Mouse (Mus musculus) urinary bladder, postnatal 4 days (tissue): ENCODE measurements around the gene Kcnt1.

Experiments
- DNase-seq, 2 experiments: peaks; one replicate each; pipeline ENCODE4 v3.0.0; 2021 to 2022; ENCODE audit warnings: low spot score in 2 of 2

Gene Kcnt1

DNA sequence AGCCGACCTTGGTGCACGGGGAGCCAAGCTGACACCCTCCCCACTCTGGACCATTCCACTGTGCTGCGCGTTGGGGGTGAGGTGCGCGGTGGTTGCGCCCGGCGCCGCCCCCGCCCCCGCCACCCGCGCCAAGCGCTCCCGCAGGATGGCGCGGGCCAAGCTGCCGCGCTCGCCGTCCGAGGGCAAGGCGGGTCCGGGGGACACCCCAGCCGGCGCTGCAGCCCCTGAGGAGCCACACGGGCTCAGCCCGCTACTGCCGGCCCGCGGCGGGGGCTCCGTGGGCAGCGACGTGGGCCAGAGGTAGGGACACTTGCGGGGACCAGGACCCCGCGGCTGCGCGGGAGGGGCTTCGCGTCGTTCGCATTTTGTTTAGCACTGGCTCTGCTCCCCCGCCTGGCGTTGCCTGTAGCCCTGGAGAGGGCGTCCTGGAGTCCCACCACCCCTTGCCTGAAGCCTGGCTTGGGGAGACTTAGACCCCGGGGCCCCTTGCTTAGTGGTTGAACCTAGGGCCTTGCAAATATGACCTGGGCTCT is 14.3 kb downstream of the Kcnt1 start:
- no peak for DNase-seq

DNA sequence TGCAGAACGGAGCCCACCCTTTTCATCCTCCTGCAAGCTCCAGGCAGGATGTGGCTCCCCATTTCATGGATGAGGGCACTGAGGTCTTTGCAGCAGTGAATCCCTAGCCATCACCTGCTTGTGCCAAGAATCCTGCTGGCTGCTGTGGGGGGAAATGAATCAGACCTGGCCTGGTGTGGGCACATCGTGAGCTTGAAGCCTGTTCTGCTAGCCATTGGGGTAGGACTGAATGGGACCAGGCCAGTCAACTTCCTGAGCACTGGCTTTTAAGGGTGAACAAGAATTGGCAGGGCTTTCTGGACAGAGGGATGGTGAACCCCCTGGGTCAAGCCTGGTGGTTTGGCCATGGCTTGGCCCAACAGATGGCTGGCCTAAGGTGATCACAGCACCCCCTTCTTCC is 15.0 kb downstream of the Kcnt1 start:
- no peak for DNase-seq

DNA sequence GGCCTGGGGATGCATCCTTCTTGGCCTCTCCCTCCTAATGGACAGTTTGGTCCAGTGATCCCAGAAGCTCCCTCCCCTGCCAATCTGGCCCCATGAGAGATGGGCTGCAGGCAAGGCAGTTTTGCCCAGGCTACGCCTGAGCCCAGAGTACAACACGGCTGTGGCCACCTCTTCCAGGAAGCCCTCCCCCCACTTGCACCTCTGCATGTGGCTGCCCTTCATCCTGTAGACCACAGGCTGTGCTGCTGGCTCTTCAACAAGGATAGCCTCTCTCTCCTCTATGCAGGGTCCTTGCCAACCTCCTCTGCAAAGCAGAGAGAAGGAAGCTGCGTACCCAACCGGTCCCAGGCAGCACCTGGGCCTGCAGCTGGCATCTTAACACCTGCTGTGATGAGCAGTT is 15.5 kb downstream of the Kcnt1 start:
- DNase-seq: no peak

DNA sequence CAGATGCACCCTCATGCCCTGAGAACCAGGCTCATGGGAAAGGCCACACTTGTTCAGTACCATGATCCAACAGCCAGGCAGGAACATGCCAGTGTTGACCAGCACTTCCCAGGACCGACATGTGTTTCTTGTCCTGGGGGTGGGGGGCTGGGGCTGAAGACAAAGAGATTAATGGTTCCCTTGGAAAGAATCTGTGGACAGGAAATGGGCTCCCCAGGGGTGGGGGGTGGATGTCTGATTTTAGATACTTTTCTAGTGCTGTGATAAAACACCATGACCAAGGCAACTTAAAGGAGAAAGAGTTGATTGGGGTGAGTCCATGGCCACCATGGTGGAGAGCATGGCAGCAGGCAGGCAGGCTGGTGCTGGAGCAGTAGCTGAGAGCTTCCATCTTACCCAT is 18.7 kb downstream of the Kcnt1 start:
- no peak for DNase-seq

DNA sequence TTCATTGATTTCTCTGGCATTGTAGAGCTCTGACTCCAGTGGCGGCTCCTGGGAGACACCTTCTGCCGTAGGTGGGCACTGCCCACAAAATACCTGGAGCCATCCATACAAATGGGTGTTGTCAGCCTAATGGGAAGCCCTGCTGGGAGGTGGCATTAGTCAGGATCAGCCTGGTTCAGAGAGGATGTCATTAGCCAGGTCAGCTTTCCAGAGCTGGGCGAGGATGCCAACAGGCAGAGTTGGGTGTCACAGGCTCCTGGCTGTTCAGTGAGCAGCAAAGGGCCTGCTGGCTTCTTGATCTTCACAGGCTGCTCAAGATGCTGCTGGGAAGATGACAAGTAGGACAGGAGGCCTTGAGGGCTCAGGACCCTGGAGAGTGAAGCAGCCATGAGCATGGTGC is 21.2 kb downstream of the Kcnt1 start:
- DNase-seq: no peak

DNA sequence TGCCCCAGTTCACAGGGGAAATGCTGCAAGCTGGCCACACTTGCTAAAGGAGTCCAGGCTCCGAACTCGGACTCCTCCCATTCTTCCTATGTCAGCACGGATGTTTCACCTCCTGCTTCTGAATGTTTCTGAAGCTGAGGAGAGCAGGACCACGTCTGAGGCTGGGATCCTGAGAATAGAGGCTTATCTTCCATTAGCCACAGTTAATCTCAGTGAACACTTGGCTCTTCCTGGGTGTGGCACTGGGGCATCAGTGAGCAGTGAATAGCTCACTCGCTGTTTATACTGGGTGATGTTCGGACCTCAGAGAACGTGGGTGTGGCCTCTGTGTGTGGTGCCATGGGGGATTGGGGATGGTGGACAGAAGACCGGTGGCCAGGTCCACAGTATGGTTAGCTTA is 23.7 kb downstream of the Kcnt1 start:
- no peak for DNase-seq

DNA sequence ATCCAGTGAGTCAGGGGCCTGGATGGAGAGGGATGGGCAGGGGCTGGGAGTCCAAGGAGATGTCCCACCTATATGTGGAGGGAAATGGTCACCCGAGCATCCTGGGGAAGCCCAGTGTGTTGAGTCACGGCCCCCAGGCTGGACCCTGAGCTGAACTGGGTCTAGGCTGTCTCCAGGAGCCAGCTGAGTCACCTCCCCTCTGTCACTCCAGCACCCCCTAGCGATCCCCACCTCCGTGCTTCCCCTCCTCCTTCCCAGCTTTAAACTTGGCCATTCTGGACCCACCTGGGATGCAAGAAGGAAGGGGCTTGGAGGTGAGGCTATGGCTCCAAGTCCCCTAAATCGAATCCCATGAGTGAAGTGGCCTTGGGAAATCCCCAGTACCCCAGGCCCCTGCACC is 24.6 kb downstream of the Kcnt1 start:
- no peak for DNase-seq

DNA sequence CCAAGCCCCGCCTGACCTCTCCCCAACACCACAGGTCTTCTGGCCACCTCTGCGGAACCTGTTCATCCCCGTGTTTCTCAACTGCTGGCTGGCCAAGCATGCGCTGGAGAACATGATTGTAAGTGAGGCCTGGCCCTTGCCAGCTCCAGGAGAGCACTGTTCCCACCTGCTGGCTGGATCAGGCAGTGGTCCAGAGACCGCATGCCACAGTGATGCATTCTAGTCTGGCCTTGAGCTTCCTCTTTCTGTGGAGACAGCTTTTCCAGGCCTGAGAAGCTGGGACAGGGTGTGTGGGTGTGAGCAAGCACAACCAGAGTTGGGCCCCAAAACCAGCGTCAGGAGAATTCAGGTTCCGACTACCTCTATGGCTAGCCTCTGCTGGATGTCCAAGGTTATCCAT is 28.9 kb downstream of the Kcnt1 start:
- no peak for DNase-seq

DNA sequence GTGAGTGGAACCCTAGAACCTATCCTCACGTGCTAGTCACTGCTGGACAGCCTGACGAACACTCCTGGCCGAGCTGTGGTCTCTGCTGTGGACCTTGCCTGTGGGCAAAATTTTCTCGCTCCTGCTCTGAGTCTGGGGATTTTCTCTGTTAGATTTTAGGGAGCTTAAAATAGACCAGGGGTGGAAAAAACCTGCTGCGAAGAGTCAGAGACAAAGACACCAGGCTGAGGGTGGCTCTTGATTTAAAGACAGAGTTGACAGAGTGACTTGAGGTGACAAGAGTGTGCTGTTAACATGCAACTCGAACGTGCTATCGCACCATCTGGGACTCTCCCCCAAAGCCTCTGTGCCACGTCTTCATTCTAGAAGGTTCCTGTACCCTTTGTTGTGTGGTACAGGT is 35.4 kb downstream of the Kcnt1 start:
- DNase-seq: no peak

DNA sequence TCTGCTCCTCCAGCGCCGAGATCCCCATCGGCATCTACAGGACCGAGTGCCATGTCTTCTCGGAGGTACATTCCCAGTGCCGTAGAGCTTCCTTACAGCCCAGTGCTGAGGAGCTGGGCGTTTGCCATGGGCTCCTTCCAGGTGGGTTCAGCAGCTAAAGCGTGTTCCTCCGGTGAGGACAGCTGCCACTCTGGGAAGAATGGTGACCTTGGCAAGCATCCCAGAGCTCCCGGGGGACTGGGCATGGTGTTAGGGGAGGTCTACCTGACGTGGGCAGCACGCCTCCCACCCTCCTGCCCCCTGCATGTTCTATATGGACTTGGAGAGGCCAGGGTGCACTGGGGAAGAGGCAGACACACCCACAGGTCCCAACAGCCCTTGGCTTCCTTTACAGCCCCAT is 46.3 kb downstream of the Kcnt1 start:
- DNase-seq: no peak

DNA sequence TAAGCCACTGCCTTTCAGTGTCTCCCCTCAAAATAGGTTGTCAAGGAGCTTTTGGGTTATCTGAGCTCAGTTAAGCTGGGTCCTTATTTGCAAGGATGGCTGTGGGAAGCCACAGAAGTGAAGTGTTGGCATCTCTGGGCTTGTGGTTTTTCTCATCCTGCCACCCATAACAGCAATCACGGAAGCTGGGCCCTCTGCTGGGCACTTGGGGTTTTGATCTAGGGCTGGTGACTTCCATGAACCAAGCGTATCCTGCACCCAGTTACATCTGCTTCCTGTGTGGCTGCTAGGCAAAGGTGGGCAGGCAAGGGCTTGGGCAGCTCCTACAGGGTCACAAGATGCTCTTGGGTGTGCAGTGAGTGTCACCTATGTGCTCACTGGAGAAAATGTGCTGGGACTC is 49.7 kb downstream of the Kcnt1 start:
- DNase-seq: no peak

DNA sequence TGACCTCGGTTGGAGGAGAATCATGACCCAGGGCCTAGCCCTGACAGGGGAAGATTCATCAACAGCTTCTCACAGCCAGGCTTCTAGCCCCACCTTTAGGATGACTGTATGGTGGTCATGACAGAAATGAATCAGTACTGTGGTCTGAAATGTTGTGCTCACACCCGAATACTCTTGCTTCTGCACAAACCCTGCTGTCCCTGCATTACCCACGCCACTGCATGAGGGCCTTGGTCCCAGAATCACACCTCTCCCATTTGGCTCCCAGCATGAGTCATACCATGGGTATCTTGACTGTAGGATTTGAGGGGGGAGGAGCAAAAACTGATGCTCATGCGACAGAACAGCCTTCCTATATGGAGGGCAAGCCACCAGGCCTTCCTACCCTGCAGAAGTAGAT is 50.7 kb downstream of the Kcnt1 start:
- DNase-seq: no peak

DNA sequence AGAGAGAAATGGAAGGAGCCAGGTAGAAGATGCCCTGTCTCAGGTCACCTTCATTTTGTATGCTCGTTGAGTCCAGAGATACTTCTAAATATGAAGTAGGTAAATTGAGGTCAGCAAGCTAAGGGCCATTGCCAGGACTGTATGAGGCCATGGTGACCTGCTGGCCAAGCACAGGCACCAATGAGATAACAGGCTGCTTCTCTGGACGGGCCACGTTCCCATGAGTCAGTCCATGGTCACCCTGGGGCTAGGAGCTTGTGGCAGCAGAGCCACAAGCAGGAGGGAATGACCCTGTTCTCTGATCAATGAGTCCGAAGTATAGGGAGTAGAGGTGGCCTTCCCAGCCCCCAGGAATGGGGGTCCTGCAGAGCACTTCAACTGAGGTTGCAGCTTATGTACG is 51.3 kb downstream of the Kcnt1 start:
- DNase-seq: no peak

DNA sequence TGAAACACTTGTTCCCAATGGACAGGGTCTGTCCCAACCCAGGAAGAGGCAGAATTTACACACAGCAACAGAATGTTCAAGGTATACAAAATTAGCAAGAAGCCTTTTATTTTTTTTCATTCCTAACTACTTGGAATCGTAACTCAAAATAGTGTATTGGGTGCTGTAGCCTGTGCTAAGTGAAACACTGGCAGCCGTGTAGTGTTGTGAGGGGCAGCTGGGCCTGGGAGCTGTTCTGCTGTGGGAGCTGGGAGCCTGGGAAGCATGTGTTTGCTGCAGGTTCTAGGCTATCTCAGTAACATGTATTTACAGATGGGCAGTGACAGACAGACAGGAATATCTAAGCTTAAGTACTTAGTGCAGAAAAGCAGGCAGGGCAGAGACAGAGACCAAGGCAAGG is 54.9 kb downstream of the Kcnt1 start:
- DNase-seq: no peak

DNA sequence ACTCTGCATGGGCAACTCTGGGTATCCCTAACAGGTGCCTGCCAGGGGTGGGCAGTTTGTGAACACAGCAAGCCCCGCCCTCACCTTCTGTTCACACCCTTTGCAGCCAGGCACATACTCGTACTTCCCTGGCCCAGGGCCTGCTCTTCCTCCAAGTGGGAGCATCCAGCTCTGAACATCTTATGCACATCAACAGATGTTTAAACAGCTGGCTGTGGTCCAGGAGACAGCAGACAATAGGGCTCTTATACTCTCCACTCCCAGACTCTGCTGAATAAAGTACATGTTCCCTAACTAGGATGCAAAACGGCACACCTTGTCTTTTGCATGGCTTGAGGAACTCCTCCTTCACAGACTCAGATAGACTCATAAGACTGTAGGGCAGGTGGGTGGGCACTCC is 56.4 kb downstream of the Kcnt1 start:
- no peak for DNase-seq

DNA sequence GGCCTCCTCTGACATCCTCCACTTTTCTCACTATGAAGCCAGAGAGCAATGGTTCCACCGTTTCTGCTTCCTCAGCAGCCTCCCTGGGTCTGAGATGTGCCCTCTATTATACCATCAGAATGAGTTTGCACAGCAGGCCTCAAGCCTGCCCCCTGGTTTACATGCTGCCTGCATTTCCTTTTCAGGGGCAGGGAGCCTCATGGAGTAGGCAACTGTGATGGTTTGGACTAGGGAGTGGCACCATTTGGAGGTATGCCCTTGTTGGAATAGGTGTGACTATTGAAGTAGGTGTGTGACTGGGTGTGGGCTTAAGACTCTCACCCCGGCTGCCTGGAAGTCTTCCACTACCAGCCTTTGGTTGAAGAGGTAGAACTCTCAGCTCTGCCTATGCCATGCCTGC is 60.3 kb downstream of the Kcnt1 start:
- DNase-seq: no peak

DNA sequence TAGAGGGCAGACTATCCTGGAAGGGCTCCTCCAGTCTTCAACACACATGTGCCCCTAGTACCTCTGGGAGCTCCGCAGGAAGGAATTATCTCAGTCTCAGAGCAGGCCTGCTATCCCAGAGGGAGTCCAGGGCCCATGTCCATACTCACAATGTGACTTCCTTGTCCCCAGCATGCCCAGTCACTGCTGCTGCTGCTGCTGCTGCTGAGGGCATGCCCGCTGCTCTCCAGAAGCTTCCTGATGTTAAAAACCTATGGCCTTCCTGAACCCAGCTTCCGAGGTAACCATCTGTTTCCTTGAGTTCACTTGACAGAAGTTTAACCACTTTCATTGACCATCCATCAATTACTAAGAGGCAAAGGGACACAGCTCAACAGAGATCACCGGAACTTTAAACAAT is 61.4 kb downstream of the Kcnt1 start:
- no peak for DNase-seq

DNA sequence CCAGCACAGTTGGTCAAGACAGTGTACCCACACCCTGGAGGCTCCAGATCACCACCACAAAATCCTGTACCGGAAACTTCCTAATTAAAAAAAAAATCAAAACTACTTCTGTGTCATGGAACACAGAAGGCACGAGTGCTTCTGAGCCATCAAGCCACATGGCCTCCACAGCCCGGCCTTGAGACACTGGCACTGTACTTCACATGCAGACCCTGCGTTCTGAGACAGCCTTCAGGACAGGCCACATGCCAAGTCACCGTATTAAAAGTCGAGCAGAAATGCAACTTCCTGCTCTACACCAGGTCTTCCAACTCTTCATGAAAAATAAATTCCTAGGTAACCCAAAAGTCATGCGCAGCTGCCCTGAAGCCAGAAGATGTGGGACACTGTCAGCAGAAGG is 64.3 kb downstream of the Kcnt1 start:
- no peak for DNase-seq

DNA sequence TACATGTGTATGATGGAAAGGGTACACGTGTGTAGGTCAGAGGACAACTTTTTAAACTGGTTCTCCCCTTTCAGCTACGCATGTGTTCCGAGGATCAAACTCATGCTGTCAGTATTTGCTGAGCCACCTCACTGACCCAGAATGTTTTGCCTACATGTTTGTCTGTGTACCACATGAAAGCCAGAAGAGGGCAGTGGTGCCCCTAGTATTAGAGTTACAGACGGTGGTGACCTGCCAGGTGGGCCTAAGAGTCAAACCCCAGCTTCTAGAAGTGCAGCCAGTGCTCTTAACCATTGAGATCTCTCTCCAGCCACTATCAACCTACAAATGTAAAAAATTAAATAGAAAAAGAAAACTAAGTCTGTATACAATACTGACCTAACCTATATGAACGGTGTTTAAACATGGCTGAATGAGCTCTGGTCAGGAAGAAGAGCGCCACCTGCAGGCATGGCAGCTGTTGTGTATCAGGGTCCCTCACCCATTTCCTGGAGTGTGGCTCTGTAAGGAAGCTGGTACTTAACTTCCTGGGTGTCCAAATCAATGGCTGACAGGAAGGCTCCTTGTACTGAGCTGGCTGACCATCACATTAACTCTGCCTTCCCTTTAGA is 67.8 kb downstream of the Kcnt1 start:
- DNase-seq: no peak

DNA sequence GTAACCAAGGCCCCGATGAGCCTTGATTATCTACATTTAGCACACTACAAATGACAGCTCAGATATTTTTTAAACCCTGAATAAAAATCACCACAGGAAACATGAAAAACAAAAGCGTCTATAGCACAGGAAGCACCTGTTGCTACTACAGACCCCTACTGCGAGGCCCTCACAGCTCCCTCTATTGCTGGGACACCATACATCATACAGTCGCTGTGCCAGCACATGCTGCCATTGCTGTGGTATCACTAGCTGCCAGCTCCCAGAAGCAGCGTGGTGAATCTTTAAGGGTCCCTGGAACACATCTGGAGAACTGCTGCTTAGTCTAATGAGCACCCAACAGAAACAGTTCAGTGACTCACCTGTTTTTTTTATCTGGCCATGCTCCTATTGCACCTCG is 77.0 kb downstream of the Kcnt1 start:
- DNase-seq: no peak

DNA sequence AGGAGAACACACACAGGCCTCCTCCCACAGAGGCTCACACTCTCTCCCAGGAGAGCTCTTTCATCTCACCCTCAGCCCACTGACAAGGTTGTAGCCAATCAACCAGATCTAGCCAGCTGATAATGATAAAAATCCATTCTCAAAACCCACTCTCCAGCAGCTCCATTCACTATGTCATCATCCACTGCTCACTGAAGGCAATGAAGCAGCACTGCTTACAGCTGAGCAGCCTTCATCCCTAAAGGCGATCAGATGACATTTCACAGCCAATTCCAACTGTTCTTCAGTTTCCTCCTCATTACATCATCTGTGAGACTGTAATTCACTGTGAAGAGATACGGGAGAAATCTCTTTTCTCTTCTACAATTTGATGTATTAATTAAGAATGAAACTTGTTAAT is 80.3 kb downstream of the Kcnt1 start:
- no peak for DNase-seq

DNA sequence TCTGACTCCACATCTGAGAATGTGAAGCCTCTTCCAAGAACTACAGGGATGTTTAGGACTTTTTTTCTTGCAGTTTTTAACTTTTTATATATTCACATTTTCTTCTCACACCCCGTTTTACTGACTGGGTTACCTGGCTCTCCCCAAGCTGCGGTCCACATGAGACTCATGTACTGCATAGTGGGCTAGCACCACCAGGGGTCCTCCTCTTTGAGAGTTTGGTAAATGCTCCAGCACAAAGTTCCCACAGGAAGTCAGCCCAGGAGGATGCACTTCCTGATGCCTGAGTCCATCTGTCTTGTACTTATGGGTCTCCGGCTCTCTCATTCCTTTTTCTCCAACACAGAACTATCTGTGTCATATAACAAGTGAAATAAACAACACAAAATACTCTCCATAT is 84.4 kb downstream of the Kcnt1 start:
- no peak for DNase-seq

DNA sequence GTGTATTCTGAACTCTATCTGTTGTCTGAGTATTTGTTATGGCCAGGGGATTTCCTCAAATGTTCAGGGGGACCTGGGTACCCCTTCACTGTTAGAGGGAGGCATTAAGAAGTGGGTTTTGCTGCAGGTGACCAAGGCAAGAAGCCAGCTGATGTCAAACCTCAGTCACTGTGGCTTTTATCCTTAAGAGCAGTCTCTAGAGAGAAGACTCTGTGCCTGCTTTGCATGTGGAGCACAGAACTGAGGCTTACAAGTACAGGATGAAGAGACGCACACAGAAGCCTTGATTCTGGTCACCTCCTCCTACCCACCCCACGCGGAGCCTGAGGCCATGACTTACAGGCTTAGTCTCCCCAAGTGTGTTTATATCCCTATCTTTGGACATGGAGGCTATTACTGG is 85.8 kb downstream of the Kcnt1 start:
- DNase-seq: no peak
